Mouse (Mus musculus) right cerebral cortex, adult 18-20 months (tissue): ENCODE data around the gene Fggy.

ENCODE experiments used
- DNase-seq: peaks from one replicate; pipeline ENCODE4 v3.0.0; 2022; ENCODE audit warnings: mixed read lengths

Gene Fggy

GRCm38 (mm10) chr4:95788867-95789266, 231.6 kb downstream of the Fggy start:
- DNase-seq: no peak

- no peak for DNase-seq
Measured at GRCm38 (mm10) chr4:95791913-95792475, 234.7 kb downstream of the Fggy start.

GRCm38 (mm10) chr4:95793647-95794328, 236.5 kb downstream of the Fggy start:
- no peak for DNase-seq

- DNase-seq: no peak
Measured at GRCm38 (mm10) chr4:95794651-95795050, 237.3 kb downstream of the Fggy start.

GRCm38 (mm10) chr4:95795283-95795682, 238.0 kb downstream of the Fggy start:
- no peak for DNase-seq

- DNase-seq: no peak
Measured at GRCm38 (mm10) chr4:95819650-95820049, 262.3 kb downstream of the Fggy start.

- DNase-seq: no peak
Measured at GRCm38 (mm10) chr4:95821906-95822579, 264.7 kb downstream of the Fggy start.

GRCm38 (mm10) chr4:95828164-95828563, 270.9 kb downstream of the Fggy start:
- no peak for DNase-seq

- no peak for DNase-seq
Measured at GRCm38 (mm10) chr4:95830320-95830719, 273.0 kb downstream of the Fggy start.

GRCm38 (mm10) chr4:95839860-95840259, 282.6 kb downstream of the Fggy start:
- DNase-seq: no peak

- DNase-seq: no peak
Measured at GRCm38 (mm10) chr4:95840389-95841053, 283.2 kb downstream of the Fggy start.

- DNase-seq: peak; percentile 13
Measured at GRCm38 (mm10) chr4:95845981-95846617, 288.8 kb downstream of the Fggy start.

- no peak for DNase-seq
Measured at GRCm38 (mm10) chr4:95847219-95847618, 289.9 kb downstream of the Fggy start.

- no peak for DNase-seq
Measured at GRCm38 (mm10) chr4:95847664-95848063, 290.4 kb downstream of the Fggy start.

- no peak for DNase-seq
Measured at GRCm38 (mm10) chr4:95849497-95849896, 292.2 kb downstream of the Fggy start.

GRCm38 (mm10) chr4:95850044-95850739, 292.9 kb downstream of the Fggy start:
- no peak for DNase-seq

GRCm38 (mm10) chr4:95852257-95852656, 294.9 kb downstream of the Fggy start:
- no peak for DNase-seq

- DNase-seq: no peak
Measured at GRCm38 (mm10) chr4:95856008-95856407, 298.7 kb downstream of the Fggy start.

GRCm38 (mm10) chr4:95860601-95861000, 303.3 kb downstream of the Fggy start:
- DNase-seq: no peak

- DNase-seq: no peak
Measured at GRCm38 (mm10) chr4:95861074-95861473, 303.8 kb downstream of the Fggy start.

- DNase-seq: no peak
Measured at GRCm38 (mm10) chr4:95861741-95862155, 304.4 kb downstream of the Fggy start.

GRCm38 (mm10) chr4:95862276-95862675, 305.0 kb downstream of the Fggy start:
- DNase-seq: no peak
